Mouse (Mus musculus) neural tube, embryonic 11.5 days (tissue): ENCODE results near the gene Ufc1. TPM values are rescaled to one million over a fixed set of nuclear protein-coding genes. Genes with fewer than 3 reads are reported as not detected.

Source experiments
- ATAC-seq: fragments of 200-750 bp; cut with Nextera tagmentation; 2 replicates; pipeline ENCODE4 v1.8.0; 2017; ENCODE audit warnings: moderate number of reproducible peaks, mild to moderate bottlenecking, moderate TSS enrichment, moderate library complexity; ENCODE audit not compliant: insufficient read depth, low FRiP score, low TSS enrichment
- DNase-seq: peaks from one replicate; pipeline ENCODE4 v3.0.0-alpha.2; 2015; ENCODE audit warnings: low spot score
- H3K27ac ChIP-seq: fragments of 300-500 bp; sonication (generic); 2 replicates; pipeline ENCODE4 v1.5.1; 2014; ENCODE audit warnings: low read depth, mild to moderate bottlenecking, low read length
- H3K27me3 ChIP-seq: fragments of 300-500 bp; sonication (generic); 2 replicates; pipeline ENCODE4 v1.6.1; 2014; ENCODE audit warnings: mild to moderate bottlenecking, low read length, mixed read lengths; ENCODE audit not compliant: control insufficient read depth, insufficient read depth
- H3K36me3 ChIP-seq: fragments of 300-500 bp; sonication (generic); 2 replicates; pipeline ENCODE4 v1.6.1; 2014; ENCODE audit warnings: mild to moderate bottlenecking, low read length, moderate library complexity, mixed read lengths; ENCODE audit not compliant: control insufficient read depth, insufficient read depth
- H3K4me1 ChIP-seq: fragments of 300-500 bp; sonication (generic); 2 replicates; pipeline ENCODE4 v1.6.1; 2014; ENCODE audit warnings: low read length, mixed read lengths; ENCODE audit not compliant: control insufficient read depth, insufficient read depth
- H3K4me2 ChIP-seq: fragments of 300-500 bp; sonication (generic); 2 replicates; pipeline ENCODE4 v1.6.1; 2014; ENCODE audit warnings: low read depth, mild to moderate bottlenecking, moderate library complexity
- H3K4me3 ChIP-seq: fragments of 300-500 bp; sonication (generic); 2 replicates; pipeline ENCODE4 v1.5.1; 2014; ENCODE audit warnings: low read depth, low read length
- H3K9ac ChIP-seq: fragments of 300-500 bp; sonication (generic); 2 replicates; pipeline ENCODE4 v1.6.1; 2014; ENCODE audit warnings: mild to moderate bottlenecking, low read length
- H3K9me3 ChIP-seq: fragments of 300-500 bp; sonication (generic); 2 replicates; pipeline ENCODE4 v1.6.1; 2016; ENCODE audit warnings: low read length; ENCODE audit not compliant: control insufficient read depth
- WGBS: fragments of 180-500 bp; shearing (Covaris S2); extraction: QIAGEN DNeasy Blood & Tissue Kit; methylation state at CpG from one replicate; pipeline ENCODE4 v1.1.7; 2014; 5-methylcytosine and 5-hydroxymethylcytosine counted together
- polyA plus RNA-seq: library from polyadenylated mRNA; unstranded; fragments of >200 nt; fragmentation: Nextera tagmentation; extraction: Ambion mirVana; gene quantifications from 2 replicates; pipeline ENCODE4 v1.2.1, GENCODE M21; 2014

The Ufc1 gene
- polyA plus RNA-seq, 1 experiment from 2014 or later: 103 TPM

DNA sequence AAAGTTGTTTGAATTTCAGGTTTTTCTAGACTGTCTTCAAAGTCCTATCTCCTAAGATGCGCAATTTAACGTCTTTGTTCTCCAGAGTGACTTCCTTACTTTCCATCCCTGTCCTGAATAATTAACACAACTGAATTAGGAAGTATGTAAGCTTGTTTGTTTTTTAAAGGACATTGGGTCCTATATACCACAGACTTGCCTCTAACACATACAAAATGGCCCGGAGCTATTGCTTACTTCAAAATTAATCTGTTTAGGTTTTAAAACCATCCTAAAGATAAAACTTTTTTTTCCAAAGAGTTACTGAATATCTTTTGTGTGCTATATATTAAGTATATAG is 209 bp upstream of the Ufc1 start:
- Histone ChIP-seq H3K36me3 (no peaks in the 10 kb centered on the region), H3K4me2 (peak overlapping the region; percentile 39), H3K9ac (peak overlapping the region; percentile 69), H3K4me3 (peak overlapping the region; percentile 50), H3K4me1 (peaks cover 6% of the 10 kb centered on the region), H3K27me3 (no peaks in the 10 kb centered on the region), H3K27ac (peak overlapping the region; percentile 60), H3K9me3 (no peaks in the 10 kb centered on the region)
- 23% methylated on average over 3 of the region's 3 CpGs for WGBS
- ATAC-seq (0 out of 2 replicates have a peak, but pooled peaks have one; percentile 7), DNase-seq (no peak)

DNA sequence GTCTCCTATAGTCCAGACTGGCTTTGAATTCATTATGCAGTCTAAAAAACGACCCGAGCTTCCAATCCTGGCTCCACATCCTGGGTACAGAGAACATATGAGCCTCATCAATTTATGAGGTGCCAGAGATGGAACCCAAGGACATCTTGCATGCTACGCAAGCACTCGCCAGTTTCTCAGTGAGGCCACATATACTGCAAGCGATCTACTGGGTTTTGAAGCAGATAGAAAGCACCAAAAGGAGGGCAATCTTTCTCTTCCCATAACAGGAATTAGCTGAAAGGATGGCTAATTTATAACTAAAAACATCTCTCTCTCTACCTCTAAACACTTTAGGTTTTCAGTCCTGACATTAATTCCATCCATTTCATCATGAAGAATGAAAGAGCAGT is 922 bp downstream of the Ufc1 start:
- ATAC-seq (no peak), DNase-seq (no peak)
- H3K9me3 ChIP-seq: no peaks in the 10 kb centered on the region
- H3K4me3 ChIP-seq: peak overlapping the region; percentile 50
- peak overlapping the region; percentile 69 for H3K9ac ChIP-seq
- no peaks in the 10 kb centered on the region for H3K27me3 ChIP-seq
- 53% methylated on average over 5 of the region's 5 CpGs for WGBS
- 0 out of 2 replicates have a peak, but pooled peaks cover 2% of the 10 kb centered on the region for H3K36me3 ChIP-seq
- no peak overlapping the region for H3K27ac ChIP-seq
- peaks cover 6% of the 10 kb centered on the region for H3K4me1 ChIP-seq
- peak overlapping the region; percentile 60 for H3K4me2 ChIP-seq

DNA sequence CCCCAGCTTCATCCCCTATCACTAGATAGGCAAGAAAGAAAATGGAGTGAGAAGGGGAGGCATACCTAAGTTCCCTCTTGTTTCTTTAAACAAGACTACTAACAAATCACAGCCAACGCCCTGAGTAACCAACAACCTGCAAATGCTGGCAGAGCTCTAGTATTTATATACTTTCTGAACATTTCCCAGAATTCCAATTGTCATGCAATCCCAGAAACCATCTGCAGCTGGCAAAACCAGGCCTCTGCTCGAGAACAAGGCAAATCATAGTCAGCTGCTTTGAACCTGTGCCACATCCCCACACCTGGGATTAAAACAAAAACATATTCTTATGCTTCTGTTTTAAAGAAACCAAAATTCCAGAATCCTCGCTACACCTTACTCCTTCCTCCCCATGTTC is 1.5 kb downstream of the Ufc1 start:
- ATAC-seq (no peak), DNase-seq (no peak)
- Histone ChIP-seq H3K4me2 (peak overlapping the region; percentile 60), H3K27me3 (no peaks in the 10 kb centered on the region), H3K27ac (no peak overlapping the region), H3K9me3 (no peaks in the 10 kb centered on the region), H3K36me3 (0 out of 2 replicates have a peak, but pooled peaks cover 2% of the 10 kb centered on the region), H3K9ac (no peak overlapping the region; the same call in 1 of the 2 replicates), H3K4me1 (peaks cover 7% of the 10 kb centered on the region), H3K4me3 (no peak overlapping the region)
- WGBS: 92% methylated on average over 3 of the region's 3 CpGs

DNA sequence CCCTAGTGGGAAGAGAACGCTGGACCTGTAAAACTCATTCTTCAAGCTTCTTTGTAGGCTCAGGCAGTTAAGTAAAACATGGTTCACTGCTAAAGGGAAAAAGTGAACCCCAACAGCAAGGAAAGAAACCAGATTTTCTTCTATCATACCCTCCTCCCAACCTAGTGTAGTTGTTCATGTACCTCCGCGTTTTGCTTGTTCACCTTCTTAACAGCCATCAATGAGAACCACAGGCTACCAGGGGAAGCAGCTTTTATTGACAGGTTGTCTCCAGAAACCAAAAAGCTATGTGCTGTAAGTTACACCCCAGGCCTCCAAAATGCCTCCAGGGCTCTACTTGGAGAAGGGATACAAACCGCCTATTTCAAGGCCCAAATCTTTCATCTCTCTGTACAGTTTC is 6.5 kb downstream of the Ufc1 start:
- 74% methylated on average over 4 of the region's 4 CpGs for WGBS
- peak overlapping the region; percentile 32; the same call in 1 of the 2 replicates for H3K9ac ChIP-seq

DNA sequence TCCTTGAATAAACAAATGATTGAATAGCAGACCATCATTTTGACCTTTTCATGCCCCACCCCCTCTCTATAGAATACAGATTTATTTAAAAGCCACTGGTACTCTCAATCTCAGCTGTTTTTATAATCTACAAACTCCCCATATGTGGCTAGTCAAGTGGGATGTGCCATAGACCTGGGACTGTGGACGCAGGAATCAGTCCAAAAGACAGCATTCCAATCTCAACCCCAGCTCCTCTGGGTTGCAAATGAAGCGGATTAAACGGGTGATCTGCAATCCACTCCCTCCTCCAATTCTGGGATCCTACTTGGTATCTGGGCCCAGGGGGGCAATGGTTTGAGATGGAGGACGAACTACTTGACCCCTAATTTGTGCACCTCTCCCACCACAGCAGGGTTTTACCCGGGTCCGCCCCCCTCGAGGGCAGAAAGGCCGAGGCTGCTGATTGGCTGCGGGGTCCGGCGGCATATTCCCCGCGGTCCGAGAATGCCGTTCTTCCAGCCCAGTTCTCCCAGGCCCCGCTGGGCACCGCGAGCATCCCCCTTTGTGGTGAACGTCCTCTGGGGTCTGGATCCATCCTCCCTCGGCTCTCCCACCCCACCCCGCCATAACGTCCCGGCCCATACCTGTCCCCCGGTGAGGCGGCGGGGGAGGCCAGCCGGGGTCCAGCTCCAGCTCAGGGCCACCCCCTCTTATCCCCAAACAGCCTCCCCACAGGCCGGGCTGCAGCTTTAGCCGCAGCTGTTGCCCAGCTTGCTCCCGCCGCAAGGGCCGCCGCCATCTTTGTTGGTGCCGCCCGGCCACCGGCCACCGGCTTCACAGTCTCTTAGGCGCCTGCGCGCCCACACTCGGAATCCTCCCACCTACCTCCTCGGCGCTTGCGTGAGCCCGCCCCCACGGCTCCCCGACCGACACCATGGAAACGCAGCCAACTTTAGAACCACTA is 7.4 kb downstream of the Ufc1 start, which contains the start of gene Usp21:
TSS of gene Usp21 (minus strand) at position 856 of the 946 bp plus-strand sequence.
- Histone ChIP-seq H3K9ac (peak within 1 kb of the TSS; percentile 95), H3K4me3 (peak within 1 kb of the TSS; percentile 84), H3K4me1 (peaks cover 4% of the 10 kb centered on the region; the same call in 1 of the 2 replicates), H3K36me3 (peaks cover 7% of the 10 kb centered on the region), H3K4me2 (peak within 1 kb of the TSS; percentile 68), H3K27ac (peak within 1 kb of the TSS; percentile 92), H3K27me3 (no peaks in the 10 kb centered on the region), H3K9me3 (no peaks in the 10 kb centered on the region)
- DNase-seq (peak; percentile 93), ATAC-seq (peak; percentile 94)
- 1% methylated on average over 49 of the region's 49 CpGs for WGBS

More for the DNA sequence above, 6.5 kb downstream of the Ufc1 start:
- ATAC-seq (no peak), DNase-seq (no peak)
- no peaks in the 10 kb centered on the region for H3K9me3 ChIP-seq
- peaks cover 7% of the 10 kb centered on the region for H3K36me3 ChIP-seq
- peaks cover 4% of the 10 kb centered on the region for H3K4me1 ChIP-seq
- peak overlapping the region; percentile 68 for H3K4me2 ChIP-seq
- peak overlapping the region; percentile 84; the same call in 1 of the 2 replicates for H3K4me3 ChIP-seq
- H3K27me3 ChIP-seq: no peaks in the 10 kb centered on the region
- no peak overlapping the region for H3K27ac ChIP-seq

DNA sequence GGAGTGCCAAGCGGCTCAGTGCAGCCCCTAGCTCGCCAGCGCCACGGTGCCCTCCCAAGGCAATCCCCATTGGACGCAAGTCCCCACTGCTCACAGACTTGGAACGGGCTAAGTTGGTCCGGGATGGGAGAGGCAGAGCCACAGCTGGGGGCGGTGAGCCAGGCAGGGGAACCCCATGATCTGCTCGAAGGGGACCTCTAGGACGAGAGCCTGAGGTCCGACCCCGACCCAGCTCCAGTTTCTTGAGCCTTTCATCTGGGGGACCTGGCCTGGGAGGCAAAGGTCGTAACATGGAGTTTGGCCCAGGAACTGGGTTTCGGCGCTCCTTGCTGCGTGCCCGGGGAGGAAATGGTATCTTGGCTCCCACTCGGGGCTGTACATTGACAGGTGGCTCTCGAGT is 8.3 kb downstream of the Ufc1 start:
- ATAC-seq (no peak), DNase-seq (no peak)
- peak overlapping the region; percentile 68 for H3K4me2 ChIP-seq
- no peak overlapping the region for H3K9ac ChIP-seq
- no peaks in the 10 kb centered on the region for H3K27me3 ChIP-seq
- H3K36me3 ChIP-seq: peaks cover 7% of the 10 kb centered on the region
- 91% methylated on average over 19 of the region's 19 CpGs for WGBS
- no peaks in the 10 kb centered on the region for H3K9me3 ChIP-seq
- H3K4me3 ChIP-seq: no peak overlapping the region
- no peak overlapping the region for H3K27ac ChIP-seq
- H3K4me1 ChIP-seq: peaks cover 4% of the 10 kb centered on the region; the same call in 1 of the 2 replicates

DNA sequence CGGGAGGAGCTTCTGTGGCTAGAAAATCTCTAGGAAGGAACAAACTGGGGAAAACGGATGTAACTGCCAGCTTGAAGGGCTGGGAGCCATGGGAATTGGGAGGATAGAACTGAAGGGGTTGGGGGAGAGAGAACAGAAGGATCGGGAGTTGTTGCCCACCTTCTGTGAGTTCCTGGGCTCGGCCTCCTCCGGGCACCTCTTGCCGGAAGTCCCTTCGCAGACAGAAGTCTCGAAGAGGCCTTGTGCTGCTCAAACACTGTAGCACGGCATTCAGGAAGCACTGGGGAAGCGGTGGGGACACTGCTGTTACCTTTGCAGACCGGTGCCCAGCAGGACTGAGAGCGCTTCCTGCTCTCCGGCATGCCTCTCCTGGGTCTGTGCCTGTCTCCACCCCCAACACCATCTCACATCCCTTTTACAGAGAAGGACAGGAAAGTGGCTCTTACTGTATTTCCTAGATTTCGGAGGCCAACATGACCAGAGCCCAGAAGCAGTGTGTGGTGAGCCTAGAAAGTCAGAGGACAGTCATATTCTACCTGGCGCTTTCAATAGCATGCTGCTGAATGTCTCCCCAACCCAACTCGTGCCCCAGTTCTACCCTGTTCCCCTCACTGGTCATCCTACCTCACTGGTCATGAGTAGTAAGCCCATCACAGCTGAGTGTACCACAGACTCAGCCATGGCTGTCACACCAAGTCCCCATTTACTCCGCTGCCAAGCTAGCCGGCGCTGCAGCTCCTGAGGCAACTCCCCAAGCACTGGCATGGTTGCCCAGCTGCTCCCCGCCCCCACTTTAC is 9.5 kb downstream of the Ufc1 start:
- Histone ChIP-seq H3K4me2 (no peak overlapping the region), H3K4me1 (peaks cover 5% of the 10 kb centered on the region; the same call in 1 of the 2 replicates), H3K9me3 (no peaks in the 10 kb centered on the region), H3K4me3 (no peak overlapping the region), H3K36me3 (peaks cover 7% of the 10 kb centered on the region), H3K27me3 (no peaks in the 10 kb centered on the region), H3K27ac (no peak overlapping the region), H3K9ac (no peak overlapping the region)
- WGBS: 88% methylated on average over 20 of the region's 20 CpGs
- ATAC-seq (no peak), DNase-seq (no peak)

DNA sequence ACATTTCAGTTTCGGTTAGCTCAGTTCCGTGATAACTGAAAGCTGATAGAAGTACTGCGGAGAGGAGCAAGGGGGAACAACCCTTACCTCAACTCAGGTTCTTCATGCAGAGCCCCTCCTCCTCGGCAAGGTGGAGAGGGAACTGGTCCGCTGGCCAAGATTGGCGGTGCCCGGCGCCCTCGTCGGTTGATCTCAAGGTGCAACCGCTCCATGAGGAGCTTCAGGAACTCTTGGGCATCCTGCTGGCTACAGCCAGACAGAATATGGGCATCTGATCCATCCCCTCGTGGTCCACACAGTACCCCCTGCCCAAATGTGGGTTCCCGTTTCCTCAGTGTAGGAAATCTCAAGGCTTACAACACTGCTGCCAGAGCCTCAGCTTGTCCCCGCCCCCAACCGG is 10.3 kb downstream of the Ufc1 start:
- no peak overlapping the region for H3K4me2 ChIP-seq
- H3K36me3 ChIP-seq: peaks cover 5% of the 10 kb centered on the region
- ATAC-seq: no peak

More for the DNA sequence above, 10.3 kb downstream of the Ufc1 start:
- Histone ChIP-seq H3K9ac (no peak overlapping the region), H3K27me3 (no peaks in the 10 kb centered on the region), H3K27ac (no peak overlapping the region), H3K9me3 (no peaks in the 10 kb centered on the region), H3K4me3 (no peak overlapping the region), H3K4me1 (peaks cover 10% of the 10 kb centered on the region; the same call in 1 of the 2 replicates)
- no peak for DNase-seq
- WGBS: 92% methylated on average over 15 of the region's 15 CpGs
